Mouse (Mus musculus) liver, embryonic 11.5 days (tissue): Measurements from ENCODE around the gene Slc26a8. TPM values are rescaled to one million over a fixed set of nuclear protein-coding genes. Genes with fewer than 3 reads are reported as not detected.
A peak's percentile ranks its signal among the peaks of the same experiment; 100 is the strongest.

Experiments used
- ATAC-seq: fragments of 200-750 bp; cut with Nextera tagmentation; replicated peaks from 2 replicates; pipeline ENCODE4 v1.8.0; 2017; ENCODE audit warnings: moderate number of reproducible peaks, mild to moderate bottlenecking, moderate TSS enrichment, moderate library complexity; ENCODE audit not compliant: low FRiP score
- DNase-seq: peaks from one replicate; pipeline ENCODE4 v3.0.0-alpha.2; 2017; ENCODE audit warnings: low spot score
- H3K27ac ChIP-seq: fragments of 300-500 bp; sonication (generic); 2 replicates; pipeline ENCODE4 v1.5.1; 2014; ENCODE audit warnings: mild to moderate bottlenecking, low read depth, low read length, control low read depth
- H3K27me3 ChIP-seq: fragments of 300-500 bp; sonication (generic); replicated peaks from 2 replicates; pipeline ENCODE4 v1.6.1; 2014; ENCODE audit warnings: low read length, mixed read lengths; ENCODE audit not compliant: control insufficient read depth, insufficient read depth
- H3K36me3 ChIP-seq: fragments of 300-500 bp; sonication (generic); 2 replicates; pipeline ENCODE4 v1.6.1; 2014; ENCODE audit warnings: mild to moderate bottlenecking, low read length, moderate library complexity, mixed read lengths; ENCODE audit not compliant: control insufficient read depth, insufficient read depth
- H3K4me1 ChIP-seq: fragments of 300-500 bp; sonication (generic); replicated peaks from 2 replicates; pipeline ENCODE4 v1.6.1; 2014; ENCODE audit warnings: low read length, mixed read lengths; ENCODE audit not compliant: control insufficient read depth, insufficient read depth
- H3K4me2 ChIP-seq: fragments of 300-500 bp; sonication (generic); 2 replicates; pipeline ENCODE4 v1.6.1; 2014; ENCODE audit warnings: mild to moderate bottlenecking, control low read depth, moderate library complexity
- H3K4me3 ChIP-seq: fragments of 300-500 bp; sonication (generic); 2 replicates; pipeline ENCODE4 v1.5.1; 2014; ENCODE audit warnings: low read depth, low read length, control low read depth
- H3K9ac ChIP-seq: fragments of 300-500 bp; sonication (generic); 2 replicates; pipeline ENCODE4 v1.6.1; 2014; ENCODE audit warnings: low read depth, low read length, control low read depth
- H3K9me3 ChIP-seq: fragments of 300-500 bp; sonication (generic); 2 replicates; pipeline ENCODE4 v1.6.1; 2016; ENCODE audit warnings: low read length, inconsistent platforms, mixed read lengths; ENCODE audit not compliant: control insufficient read depth
- WGBS: fragments of 180-500 bp; shearing (Covaris S2); extraction: QIAGEN DNeasy Blood & Tissue Kit; methylation state at CpG from one replicate; pipeline ENCODE4 v1.1.7; 2014; 5-methylcytosine and 5-hydroxymethylcytosine counted together
- polyA plus RNA-seq: library from polyadenylated mRNA; unstranded; fragments of >200 nt; fragmentation: Nextera tagmentation; extraction: Ambion mirVana; gene quantifications from 2 replicates; pipeline ENCODE4 v1.2.1, GENCODE M21; 2014

The Slc26a8 gene
- polyA plus RNA-seq, 1 experiment from 2014 or later, result 0.34 TPM

DNA sequence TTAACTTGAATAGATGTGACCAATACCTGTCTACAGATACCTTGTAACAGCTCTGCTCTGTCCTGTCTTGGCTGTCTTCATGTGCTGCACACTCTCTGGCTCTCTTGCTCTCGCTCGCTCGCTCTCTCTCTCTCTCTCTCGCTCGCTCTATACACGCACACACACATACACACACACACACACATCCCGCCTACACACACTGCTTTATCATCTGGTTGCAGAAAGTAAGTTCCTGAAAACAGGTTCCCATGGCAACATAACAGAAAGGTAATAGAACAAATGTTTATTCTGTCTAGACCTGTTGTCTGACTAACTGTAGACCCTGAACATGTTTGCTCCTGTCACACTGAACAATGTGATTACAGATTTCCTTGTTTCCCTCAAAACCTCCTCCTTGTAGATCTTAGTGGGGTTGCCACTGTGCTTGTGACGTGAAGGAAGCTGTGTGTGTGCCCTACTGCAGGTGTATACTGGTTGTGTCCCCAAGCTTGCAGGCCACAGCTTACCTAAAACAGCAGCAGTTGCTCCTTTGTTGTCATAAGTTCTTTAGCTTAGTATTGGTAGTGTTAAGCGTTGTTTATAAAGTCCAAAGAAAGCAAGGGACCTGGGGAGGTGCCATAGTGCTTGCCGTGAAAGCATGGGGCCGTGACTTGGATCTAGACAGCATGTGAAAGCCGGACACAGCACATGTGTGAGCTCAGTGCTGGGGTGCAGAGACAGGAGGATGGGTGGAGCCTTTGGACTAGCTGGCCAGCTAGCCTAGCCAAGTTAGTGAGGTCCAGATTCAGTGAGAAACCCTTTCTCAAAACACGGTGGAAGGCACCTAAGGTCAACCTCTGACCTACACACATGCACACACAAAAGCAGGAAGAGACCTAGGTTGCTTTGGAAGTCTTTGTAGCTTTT lies 7.5 kb upstream of the Slc26a8 start:
- Histone ChIP-seq H3K4me3 (no peak overlapping the region), H3K27ac (peak overlapping the region; percentile 10), H3K27me3 (no peaks in the 10 kb centered on the region), H3K9me3 (no peaks in the 10 kb centered on the region), H3K36me3 (0 out of 2 replicates have a peak, but pooled peaks cover 4% of the 10 kb centered on the region), H3K4me1 (peaks cover 60% of the 10 kb centered on the region), H3K9ac (peak overlapping the region; percentile 38; the same call in 1 of the 2 replicates), H3K4me2 (peak overlapping the region; percentile 52)
- ATAC-seq, result peak; percentile 38; the same call in 1 of the 2 replicates
- WGBS, result 55% methylated on average over 13 of the region's 13 CpGs
- no peak for DNase-seq

DNA sequence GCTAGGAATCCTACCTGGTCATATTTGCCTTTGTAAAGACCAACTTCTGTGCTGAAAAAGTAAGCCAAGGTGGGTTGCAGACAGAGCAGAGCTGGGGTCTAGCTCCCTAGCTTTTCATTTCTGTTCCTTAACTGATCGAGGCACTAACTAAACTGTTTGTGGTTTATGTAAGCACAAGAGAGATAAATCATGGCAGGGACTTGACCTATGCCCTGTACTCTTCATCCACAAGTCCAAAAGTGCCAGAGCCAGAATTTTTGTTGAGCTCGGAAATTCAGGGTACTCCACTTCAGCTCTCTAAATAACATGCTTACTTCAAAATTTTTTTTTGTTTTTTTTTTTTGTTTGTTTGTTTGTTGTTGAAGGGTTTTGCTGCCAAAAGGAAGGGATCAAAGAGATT lies 6.6 kb upstream of the Slc26a8 start:
- Histone ChIP-seq H3K27ac (peak overlapping the region; percentile 16; the same call in 1 of the 2 replicates), H3K4me3 (no peak overlapping the region), H3K9me3 (no peaks in the 10 kb centered on the region), H3K9ac (no peak overlapping the region), H3K36me3 (0 out of 2 replicates have a peak, but pooled peaks cover 2% of the 10 kb centered on the region), H3K27me3 (no peaks in the 10 kb centered on the region), H3K4me2 (peak overlapping the region; percentile 52), H3K4me1 (peaks cover 60% of the 10 kb centered on the region)
- no peak for ATAC-seq
- 28% methylated on average over 2 of the region's 2 CpGs for WGBS
- no peak for DNase-seq

DNA sequence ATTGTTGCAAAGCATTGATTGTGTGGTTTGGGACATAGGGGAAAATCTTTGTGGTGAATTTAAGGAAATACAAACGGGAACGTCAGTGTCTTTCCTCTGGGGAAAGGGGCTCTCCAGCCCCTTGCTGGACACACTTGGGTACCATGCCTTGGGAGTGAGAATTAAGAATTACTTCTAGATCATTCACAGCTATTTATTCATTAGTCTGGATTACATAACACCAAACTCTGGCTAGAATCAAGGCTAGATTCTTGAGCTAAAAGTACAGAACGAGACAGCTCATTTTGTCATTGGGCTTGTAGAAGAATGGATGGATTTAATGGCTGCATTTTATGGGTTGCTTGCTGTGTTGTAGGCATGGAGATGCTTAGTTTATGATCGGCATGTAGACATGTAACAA lies 4.8 kb upstream of the Slc26a8 start:
- 0 out of 2 replicates have a peak, but pooled peaks cover 2% of the 10 kb centered on the region for H3K36me3 ChIP-seq
- no peak overlapping the region for H3K4me3 ChIP-seq
- no peaks in the 10 kb centered on the region for H3K9me3 ChIP-seq
- DNase-seq, result no peak
- peaks cover 64% of the 10 kb centered on the region for H3K4me1 ChIP-seq
- no peak overlapping the region for H3K27ac ChIP-seq
- no peaks in the 10 kb centered on the region for H3K27me3 ChIP-seq
- H3K9ac ChIP-seq, result no peak overlapping the region
- WGBS, result 67% methylated on average over 4 of the region's 4 CpGs
- ATAC-seq, result no peak
- peak overlapping the region; percentile 7; the same call in 1 of the 2 replicates for H3K4me2 ChIP-seq

DNA sequence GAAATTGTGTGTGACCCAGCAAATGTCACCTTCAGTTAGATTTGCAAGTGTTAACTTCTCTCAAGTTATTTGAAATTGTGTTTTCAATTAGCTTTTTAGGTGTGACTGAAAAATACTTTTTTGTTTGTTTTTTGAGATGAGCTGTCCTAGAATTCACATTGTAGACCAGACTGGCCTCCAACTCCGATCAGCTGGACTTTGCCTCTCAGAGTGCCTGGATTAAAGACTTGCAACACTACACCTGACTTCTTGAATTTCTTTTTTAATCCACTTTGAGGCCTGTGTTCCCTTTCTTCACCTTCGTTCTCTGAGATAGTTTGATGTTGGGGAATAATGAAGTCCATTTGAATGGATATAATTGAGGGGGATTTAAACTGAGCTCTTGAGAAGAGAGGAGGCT lies 4.0 kb upstream of the Slc26a8 start:
- no peak overlapping the region for H3K4me3 ChIP-seq
- no peaks in the 10 kb centered on the region for H3K27me3 ChIP-seq
- no peak overlapping the region for H3K27ac ChIP-seq
- no peaks in the 10 kb centered on the region for H3K9me3 ChIP-seq
- ATAC-seq (no peak), DNase-seq (no peak)
- WGBS, result 83% methylated on average over 2 of the region's 2 CpGs
- H3K36me3 ChIP-seq, result 0 out of 2 replicates have a peak, but pooled peaks cover 2% of the 10 kb centered on the region
- H3K9ac ChIP-seq, result no peak overlapping the region
- H3K4me1 ChIP-seq, result peaks cover 63% of the 10 kb centered on the region
- peak overlapping the region; percentile 88 for H3K4me2 ChIP-seq

DNA sequence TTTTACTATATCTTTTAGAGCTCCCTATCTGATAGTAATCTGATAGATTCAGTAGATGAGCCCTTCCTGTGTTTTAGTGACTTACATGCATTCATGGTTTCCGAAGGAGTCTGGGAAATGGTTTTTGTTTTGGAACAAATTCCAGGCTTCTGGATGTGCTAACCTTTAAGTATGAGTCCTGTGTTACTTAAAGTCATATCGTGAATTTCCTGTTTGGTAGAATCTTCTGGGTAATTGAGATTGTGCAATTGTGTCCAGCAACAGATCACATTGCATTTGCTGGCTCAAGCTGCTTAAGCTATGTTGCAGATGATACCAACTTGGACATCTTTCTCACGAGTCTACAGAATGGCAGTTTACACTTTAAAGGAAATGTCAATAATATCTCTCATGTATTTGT lies 3.1 kb upstream of the Slc26a8 start:
- peaks cover 58% of the 10 kb centered on the region for H3K4me1 ChIP-seq
- peak overlapping the region; percentile 97 for H3K4me3 ChIP-seq
- H3K9me3 ChIP-seq, result no peaks in the 10 kb centered on the region
- H3K9ac ChIP-seq, result peak overlapping the region; percentile 85
- H3K4me2 ChIP-seq, result peak overlapping the region; percentile 88
- H3K27me3 ChIP-seq, result no peaks in the 10 kb centered on the region
- DNase-seq (no peak), ATAC-seq (no peak)
- H3K36me3 ChIP-seq, result 0 out of 2 replicates have a peak, but pooled peaks cover 2% of the 10 kb centered on the region
- H3K27ac ChIP-seq, result no peak overlapping the region
- WGBS, result 25% methylated on average over 3 of the region's 3 CpGs

DNA sequence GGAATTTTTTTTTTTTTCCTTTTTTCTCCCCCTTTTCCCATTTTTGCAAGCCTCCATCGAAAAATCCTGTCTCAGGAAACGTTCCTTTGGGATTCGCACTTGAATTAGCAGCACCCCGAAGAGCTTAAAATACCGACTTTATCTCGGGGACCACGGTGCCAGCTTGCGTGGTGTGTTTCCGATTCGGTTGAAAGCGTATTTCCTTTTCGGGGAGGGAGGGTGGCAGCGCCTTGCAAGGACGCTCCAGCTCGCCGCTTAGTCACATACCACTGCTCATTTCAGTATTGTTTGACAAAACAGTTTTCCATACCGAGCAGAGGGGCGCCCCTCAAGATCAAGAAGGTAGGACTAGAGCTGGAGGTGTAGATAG lies 2.3 kb upstream of the Slc26a8 start:
- DNase-seq, result peak; percentile 61
- under 1% methylated on average over 18 of the region's 18 CpGs for WGBS

DNA sequence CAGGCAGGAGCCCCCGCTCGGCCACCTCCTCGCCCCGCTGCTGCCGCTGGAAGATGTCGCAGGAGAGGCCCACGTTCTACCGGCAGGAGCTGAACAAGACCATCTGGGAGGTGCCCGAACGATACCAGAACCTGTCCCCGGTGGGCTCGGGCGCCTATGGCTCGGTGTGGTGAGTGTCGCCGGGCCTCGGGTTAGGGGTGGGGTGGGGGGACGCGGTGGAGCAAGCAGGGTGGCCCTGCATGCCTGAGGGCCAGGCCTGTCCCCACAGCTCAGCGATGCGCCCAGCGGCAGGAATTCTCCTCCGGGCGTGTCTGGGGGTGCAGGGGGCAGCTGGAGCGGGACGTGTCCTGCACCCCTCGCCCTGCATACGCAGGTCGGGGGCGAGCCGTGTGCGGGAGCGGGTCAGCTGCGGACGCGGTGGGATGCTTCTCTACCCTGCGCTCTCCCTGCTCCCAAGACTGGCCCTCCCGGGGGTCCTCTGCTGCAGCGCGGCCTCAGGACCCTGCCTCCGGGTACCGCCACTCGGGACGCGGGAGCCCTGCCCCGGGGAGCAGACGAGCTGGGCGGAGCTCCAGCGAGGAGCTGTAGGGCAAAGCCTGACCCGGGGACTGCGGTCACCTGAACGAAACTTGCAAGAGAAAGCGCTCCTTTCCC lies 1.8 kb upstream of the Slc26a8 start:
- Histone ChIP-seq H3K27me3 (no peaks in the 10 kb centered on the region), H3K4me1 (peaks cover 50% of the 10 kb centered on the region), H3K4me2 (peak overlapping the region; percentile 88), H3K9ac (peak overlapping the region; percentile 85), H3K27ac (peak overlapping the region; percentile 95), H3K4me3 (peak overlapping the region; percentile 97), H3K36me3 (no peaks in the 10 kb centered on the region), H3K9me3 (no peaks in the 10 kb centered on the region)
- DNase-seq, result peak; percentile 73
- WGBS, result under 1% methylated on average over 40 of the region's 53 CpGs
- peak; percentile 48 for ATAC-seq

More for the DNA sequence above, 2.3 kb upstream of the Slc26a8 start:
- H3K4me1 ChIP-seq, result peaks cover 52% of the 10 kb centered on the region
- H3K27me3 ChIP-seq, result no peaks in the 10 kb centered on the region
- H3K9ac ChIP-seq, result peak overlapping the region; percentile 85
- 0 out of 2 replicates have a peak, but pooled peaks have one; percentile 19 for ATAC-seq
- H3K9me3 ChIP-seq, result no peaks in the 10 kb centered on the region
- H3K4me3 ChIP-seq, result peak overlapping the region; percentile 97
- no peaks in the 10 kb centered on the region for H3K36me3 ChIP-seq
- H3K4me2 ChIP-seq, result peak overlapping the region; percentile 88
- H3K27ac ChIP-seq, result peak overlapping the region; percentile 95

DNA sequence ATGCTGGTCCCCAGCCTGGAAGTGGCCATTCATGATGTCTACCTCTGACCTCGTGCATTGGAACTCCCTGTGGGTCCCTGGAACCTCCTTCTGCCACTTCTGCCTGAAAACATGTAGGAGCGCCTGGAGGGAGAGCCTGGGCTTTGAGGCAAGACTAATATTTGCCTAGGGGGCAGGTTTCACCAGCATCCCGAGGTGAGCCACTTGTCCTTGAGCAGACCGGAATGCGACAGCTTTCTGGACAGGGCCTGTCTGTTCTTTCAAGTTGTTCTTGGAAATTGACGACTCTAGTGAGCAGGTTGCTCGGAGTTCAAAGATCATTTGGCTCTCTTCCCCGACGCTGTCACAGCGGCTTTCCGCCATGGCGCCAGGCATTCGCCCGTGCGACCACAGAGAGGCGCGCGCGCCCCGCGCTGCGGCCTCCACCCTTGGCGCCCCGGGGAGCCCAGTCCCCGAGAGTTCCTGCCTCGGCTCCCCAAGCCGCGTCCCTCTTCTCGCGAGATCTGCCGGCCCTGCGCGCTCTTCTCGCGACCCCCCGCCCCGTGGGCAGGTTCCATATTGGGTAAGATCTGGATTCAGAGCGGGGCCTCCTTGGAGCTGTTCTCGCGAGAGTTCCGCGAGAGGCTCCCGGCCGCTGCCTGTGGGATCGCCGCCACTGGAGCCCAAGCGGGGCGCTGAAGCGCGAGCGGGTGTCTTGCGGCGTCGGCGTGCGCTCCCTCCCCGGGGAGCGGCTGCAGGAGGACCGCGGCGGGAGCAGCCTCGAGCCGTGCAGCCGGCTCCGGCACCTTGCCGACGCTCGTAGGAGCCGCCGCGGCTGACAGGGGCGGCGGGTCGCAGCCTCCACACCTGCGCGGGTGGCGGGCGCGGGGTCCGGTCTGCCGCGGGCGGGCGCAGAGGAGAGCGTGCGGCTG lies 998 bp upstream of the Slc26a8 start, which contains the start of gene Mapk14:
Mapk14 (plus strand) TSS at position 554 of the 911 bp plus-strand sequence.
- peak; percentile 100 for DNase-seq
- no peaks in the 10 kb centered on the region for H3K9me3 ChIP-seq
- peak; percentile 91 for ATAC-seq
- H3K9ac ChIP-seq, result peak within 1 kb of the TSS; percentile 85
- H3K36me3 ChIP-seq, result no peaks in the 10 kb centered on the region
- peak within 1 kb of the TSS; percentile 95 for H3K27ac ChIP-seq
- peak within 1 kb of the TSS; percentile 97 for H3K4me3 ChIP-seq
- peak within 1 kb of the TSS; percentile 96 for H3K4me2 ChIP-seq
- H3K27me3 ChIP-seq, result no peaks in the 10 kb centered on the region
- H3K4me1 ChIP-seq, result peaks cover 42% of the 10 kb centered on the region
- WGBS, result under 1% methylated on average over 85 of the region's 86 CpGs
